Mouse (Mus musculus) ES-E14 (cell line): ENCODE measurements around the gene Ccdc96. TPM values are rescaled to one million over a fixed set of nuclear protein-coding genes. Genes with fewer than 3 reads are reported as not detected.

ENCODE experiments used
- DNase-seq: peaks from one replicate; pipeline ENCODE4 v3.0.0-alpha.2; 2013; ENCODE audit warnings: low read depth, low spot score
- H3K27ac ChIP-seq: 2 replicates; pipeline ENCODE4 v1.5.1; 2012; ENCODE audit warnings: low read depth, mild to moderate bottlenecking, low read length, moderate library complexity, mixed read lengths; ENCODE audit not compliant: poor library complexity, insufficient read depth, severe bottlenecking
- H3K36me3 ChIP-seq: 2 replicates; pipeline ENCODE4 v1.6.1; 2012; ENCODE audit warnings: mild to moderate bottlenecking, low read length, moderate library complexity, mixed read lengths; ENCODE audit not compliant: control insufficient read depth, poor library complexity, insufficient read depth, severe bottlenecking
- H3K4me1 ChIP-seq, 2 experiments: fragments of 150-350 bp in 1 of 2; sonication (generic) in 1 of 2; 2 replicates each; pipeline ENCODE4 v1.6.1; 2012; ENCODE audit warnings: low read length in 2 of 2, mild to moderate bottlenecking in 1 of 2, mixed read lengths in 1 of 2; ENCODE audit not compliant: control insufficient read depth in 2 of 2, insufficient read depth in 2 of 2, poor library complexity in 1 of 2
- H3K4me3 ChIP-seq, 2 experiments: fragments of 150-350 bp in 1 of 2; sonication (generic) in 1 of 2; 2 replicates each; pipeline ENCODE4 v1.5.1; 2012; ENCODE audit warnings: low read length in 2 of 2, low read depth in 1 of 2, mild to moderate bottlenecking in 1 of 2, mixed read lengths in 1 of 2; ENCODE audit not compliant: insufficient read depth in 1 of 2, poor library complexity in 1 of 2, severe bottlenecking in 1 of 2
- H3K9ac ChIP-seq: 2 replicates; pipeline ENCODE4 v1.6.1; 2012; ENCODE audit warnings: low read depth, mild to moderate bottlenecking, low read length, mixed read lengths; ENCODE audit not compliant: poor library complexity, insufficient read depth, severe bottlenecking
- H3K9me3 ChIP-seq: fragments of 150-350 bp; sonication (generic); 2 replicates; pipeline ENCODE4 v1.6.1; 2012; ENCODE audit warnings: low read depth, mild to moderate bottlenecking, low read length; ENCODE audit not compliant: control insufficient read depth, insufficient read depth
- CHD2 ChIP-seq: IDR thresholded peaks from 2 replicates; pipeline ENCODE4 v1.6.1; 2014; ENCODE audit warnings: mild to moderate bottlenecking, low read depth, low read length, inconsistent platforms
- HCFC1 ChIP-seq: IDR thresholded peaks from 2 replicates; pipeline ENCODE4 v1.6.1; 2012; ENCODE audit warnings: low read length, inconsistent platforms, borderline replicate concordance; ENCODE audit not compliant: insufficient read depth
- MAFK ChIP-seq: IDR thresholded peaks from 2 replicates; pipeline ENCODE4 v1.6.1; 2014; ENCODE audit warnings: mild to moderate bottlenecking, low read depth, low read length, inconsistent platforms; ENCODE audit not compliant: insufficient read depth
- ZC3H11A ChIP-seq: IDR thresholded peaks from 2 replicates; pipeline ENCODE4 v1.6.1; 2012; ENCODE audit warnings: low read depth, mild to moderate bottlenecking, inconsistent platforms, low read length, borderline replicate concordance
- ZNF384 ChIP-seq: IDR thresholded peaks from 2 replicates; pipeline ENCODE4 v1.6.1; 2012; ENCODE audit warnings: low read depth, low read length, inconsistent platforms
- in situ Hi-C, 2 experiments: fragments of 600-800 bp; cut with MboI; formaldehyde crosslinking; loops; one replicate each; pipeline ENCODE4 v1.15.1; 2025; ENCODE audit warnings: low sequenced_read_pairs in 2 of 2, inconsistent platforms in 1 of 2; ENCODE audit not compliant: unreplicated experiment in 2 of 2
- total RNA-seq: library from RNA; depleted of rRNA; stranded (reverse); fragments of 300-350 nt; gene quantifications from 2 replicates; pipeline ENCODE4 v1.2.3, GENCODE M21; 2012

The Ccdc96 gene
- total RNA-seq, 1 experiment = 1.0 TPM

DNA sequence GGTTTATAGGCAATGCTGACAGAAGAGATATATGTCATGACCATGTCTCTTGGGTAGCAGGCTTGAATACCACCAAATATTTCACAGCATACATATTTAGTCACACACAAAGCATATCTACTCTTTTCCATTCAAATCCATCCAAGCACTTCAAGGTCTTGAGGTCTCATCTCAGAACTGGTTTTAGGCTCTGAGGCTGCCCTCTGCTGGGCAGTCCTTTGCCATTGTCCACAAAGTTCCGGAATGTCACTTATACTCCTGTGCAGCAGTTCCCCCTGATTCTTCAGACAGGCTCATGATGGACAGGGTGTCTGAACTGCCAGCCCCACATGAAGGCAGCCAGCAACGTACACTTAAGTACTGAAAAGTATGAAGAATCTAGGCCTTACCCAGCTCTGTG lies 4.8 kb downstream of the Ccdc96 start:
- no peak for DNase-seq
- Histone ChIP-seq H3K9me3 (no peaks in the 10 kb centered on the region), H3K4me3 (no peak overlapping the region), H3K27ac (no peak overlapping the region), H3K36me3 (peaks cover 14% of the 10 kb centered on the region; the same call in 1 of the 2 replicates), H3K9ac (no peak overlapping the region), H3K4me1 (peaks cover 0 to 5% of the 10 kb centered on the region in 2 experiments; a peak in 1 of 4 replicates)
- TF ChIP-seq ZC3H11A = no peak
- no peak for TF ChIP-seq CHD2
- no peak for TF ChIP-seq HCFC1
- TF ChIP-seq MAFK = no peak
- TF ChIP-seq ZNF384 = no peak
- in situ Hi-C loops = no loop called here

DNA sequence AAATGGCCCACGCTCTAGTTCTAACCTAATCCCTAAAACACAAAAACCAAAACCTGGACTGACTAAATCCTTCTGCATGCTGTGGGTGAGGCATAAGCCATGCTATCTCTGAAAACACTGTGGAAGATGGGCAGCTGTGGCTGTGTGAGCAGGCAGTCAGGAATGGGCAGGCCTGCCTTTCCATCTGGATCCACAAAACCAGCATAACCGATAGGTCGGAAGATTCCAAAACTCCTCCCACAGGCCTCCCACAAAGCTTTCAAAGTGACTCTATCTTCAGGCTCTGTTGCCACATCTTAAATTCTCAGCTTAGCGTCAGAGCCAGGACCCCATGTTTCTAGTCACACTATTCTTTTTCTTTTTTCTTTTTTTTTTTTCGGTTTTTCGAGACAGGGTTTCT lies 9.5 kb downstream of the Ccdc96 start:
- Histone ChIP-seq H3K27ac (no peak overlapping the region), H3K9me3 (no peaks in the 10 kb centered on the region), H3K4me3 (no peak overlapping the region), H3K9ac (no peak overlapping the region), H3K4me1 (no peaks in the 10 kb centered on the region), H3K36me3 (peaks cover 19% of the 10 kb centered on the region; the same call in 1 of the 2 replicates)
- no peak for TF ChIP-seq HCFC1
- TF ChIP-seq ZNF384 = no peak
- no peak for TF ChIP-seq ZC3H11A
- no peak for TF ChIP-seq CHD2
- no peak for TF ChIP-seq MAFK
- in situ Hi-C loops = no loop called here
- no peak for DNase-seq

GRCm38 (mm10) chr5:36494709-36495108 lies 10.3 kb downstream of the Ccdc96 start:
- no peak overlapping the region for H3K4me3 ChIP-seq
- in situ Hi-C loops = no loop called here
- no peak overlapping the region for H3K27ac ChIP-seq
- H3K9ac ChIP-seq = no peak overlapping the region
- DNase-seq = no peak
- H3K4me1 ChIP-seq = no peaks in the 10 kb centered on the region
- peaks cover 19% of the 10 kb centered on the region; the same call in 1 of the 2 replicates for H3K36me3 ChIP-seq
- H3K9me3 ChIP-seq = no peaks in the 10 kb centered on the region
- TF ChIP-seq ZNF384 (no peak), MAFK (no peak), ZC3H11A (no peak), HCFC1 (no peak), CHD2 (no peak)

DNA sequence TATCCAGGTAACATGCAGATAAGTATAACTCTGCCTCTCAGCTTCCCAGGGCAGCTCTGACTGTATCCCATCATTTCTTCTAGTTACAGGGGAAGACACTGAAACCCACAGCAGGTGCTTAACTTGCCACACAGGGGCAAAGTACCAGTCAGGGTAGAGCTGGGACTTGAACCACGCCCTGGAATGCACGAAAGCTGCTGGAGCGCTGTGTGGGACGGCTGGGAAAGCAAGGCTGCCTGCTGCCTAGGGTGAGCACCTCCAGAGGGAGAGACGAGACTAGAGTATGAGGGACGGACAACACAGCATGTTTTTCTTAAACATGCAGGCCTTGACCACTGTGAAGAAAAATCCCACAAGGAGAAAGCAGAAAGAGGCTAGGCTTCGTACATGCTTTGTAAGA lies 20.8 kb downstream of the Ccdc96 start:
- Histone ChIP-seq H3K36me3 (peaks cover 11% of the 10 kb centered on the region), H3K9ac (no peak overlapping the region), H3K27ac (no peak overlapping the region), H3K9me3 (no peaks in the 10 kb centered on the region), H3K4me3 (no peak overlapping the region), H3K4me1 (no peaks in the 10 kb centered on the region)
- in situ Hi-C loops = no loop called here
- DNase-seq = no peak
- TF ChIP-seq HCFC1 (no peak), CHD2 (no peak), ZC3H11A (no peak), MAFK (no peak), ZNF384 (no peak)

DNA sequence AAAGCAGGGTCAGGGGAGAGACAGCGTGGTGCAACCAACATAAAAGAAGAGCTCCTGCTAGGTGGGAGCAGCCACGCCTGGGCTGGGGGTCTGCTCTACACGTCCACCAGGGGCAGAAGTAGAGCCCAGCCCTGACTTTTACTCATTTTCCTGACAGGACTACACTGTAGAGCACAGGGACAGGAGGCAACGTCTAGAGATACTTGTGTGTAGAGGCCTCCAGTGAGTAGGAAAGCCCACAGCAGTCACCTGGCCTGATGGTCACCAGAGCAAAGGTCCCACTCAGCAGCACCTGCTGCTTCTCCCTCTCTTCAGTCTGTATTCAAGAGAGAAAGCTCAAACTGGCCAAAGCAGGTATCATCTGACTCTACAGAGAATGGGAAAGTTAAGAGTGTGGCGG lies 21.3 kb downstream of the Ccdc96 start:
- in situ Hi-C loops = no loop called here
- Histone ChIP-seq H3K9me3 (no peaks in the 10 kb centered on the region), H3K9ac (no peak overlapping the region), H3K27ac (no peak overlapping the region), H3K4me1 (no peaks in the 10 kb centered on the region), H3K4me3 (no peak overlapping the region), H3K36me3 (peaks cover 11% of the 10 kb centered on the region)
- no peak for DNase-seq
- TF ChIP-seq CHD2 = no peak
- no peak for TF ChIP-seq HCFC1
- TF ChIP-seq MAFK = no peak
- no peak for TF ChIP-seq ZNF384
- TF ChIP-seq ZC3H11A = no peak
